Mouse (Mus musculus) kidney, adult 18-20 months (tissue): ENCODE results near the gene Anks1b.

Source experiments
- DNase-seq: peaks from one replicate; pipeline ENCODE4 v3.0.0; 2021

Gene Anks1b

DNA sequence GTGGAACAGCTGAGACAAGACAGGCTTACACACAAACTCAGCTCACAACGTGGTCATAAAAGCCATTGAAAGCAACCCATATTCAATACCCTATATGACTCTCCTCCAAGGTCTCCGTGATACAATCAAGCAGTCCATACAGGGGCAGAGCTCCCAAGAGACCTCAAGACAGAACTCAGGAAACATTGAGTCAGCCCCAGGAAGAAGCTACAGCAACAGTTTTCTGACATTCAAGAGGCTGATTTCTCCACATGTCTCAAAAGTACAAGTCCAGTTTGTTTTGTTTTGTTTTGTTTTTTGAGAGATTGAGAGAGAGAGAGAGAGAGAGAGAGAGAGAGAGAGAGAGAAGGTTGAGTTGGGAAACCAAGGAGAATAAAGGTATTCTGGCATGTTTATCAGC, 1100.8 kb downstream of the Anks1b start:
- no peak for DNase-seq

DNA sequence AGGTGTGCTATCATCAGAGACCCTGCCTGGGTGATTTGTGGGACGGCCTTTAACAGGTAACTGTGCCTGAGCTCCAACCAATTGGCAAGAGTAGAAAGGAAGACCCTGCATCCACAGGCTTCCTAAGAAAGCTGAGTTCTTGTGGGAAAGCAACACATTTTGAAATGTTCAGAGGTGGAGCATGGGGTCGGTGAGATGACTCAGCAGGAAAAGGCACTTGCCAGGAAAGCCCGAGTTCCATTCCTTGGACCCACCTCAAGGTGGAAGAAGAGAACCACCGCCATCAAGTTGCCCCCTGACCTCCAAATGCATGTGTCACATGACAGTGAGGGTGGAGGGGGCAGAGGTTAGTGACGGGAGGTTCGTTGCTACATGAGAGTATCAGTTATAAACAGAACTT, 1101.2 kb downstream of the Anks1b start:
- DNase-seq: no peak

DNA sequence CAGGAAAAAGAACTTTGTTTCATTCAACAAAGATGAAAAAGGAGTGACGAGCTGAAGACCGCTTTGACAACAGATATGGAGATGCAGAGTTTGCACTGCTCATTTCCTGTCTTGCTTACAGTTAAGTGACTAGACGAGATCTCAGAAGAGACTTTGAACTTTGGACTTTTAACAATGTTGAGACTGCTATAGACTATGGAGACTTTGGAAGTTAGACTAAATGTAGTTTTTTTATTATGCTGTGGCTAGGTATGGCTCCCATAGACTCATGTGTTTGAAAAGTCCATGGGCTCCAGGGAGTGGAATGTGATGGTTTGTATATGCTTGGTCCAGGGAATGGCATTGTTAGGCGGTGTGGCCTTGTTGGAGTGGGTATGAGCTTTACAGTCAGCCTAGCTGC, 1108.5 kb downstream of the Anks1b start:
- DNase-seq: no peak

DNA sequence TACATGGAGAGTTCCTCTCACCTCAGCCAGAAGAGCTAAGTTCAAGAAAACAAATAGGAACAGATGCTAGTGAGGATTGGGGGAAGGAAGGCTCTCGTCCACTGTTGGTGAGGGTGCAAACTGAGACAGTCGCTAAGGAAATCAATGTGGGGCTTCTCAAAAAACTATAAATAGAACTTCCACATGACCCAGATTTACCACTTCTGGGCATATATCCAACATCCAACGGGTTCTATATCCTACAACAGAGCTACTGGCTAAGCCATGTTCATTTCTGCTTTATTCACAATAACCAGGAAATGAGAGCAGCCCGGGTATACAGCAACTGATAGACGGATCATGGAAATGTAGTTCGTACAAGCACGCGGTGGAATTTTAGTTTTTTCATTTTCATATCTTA, 1109.7 kb downstream of the Anks1b start:
- DNase-seq: no peak

DNA sequence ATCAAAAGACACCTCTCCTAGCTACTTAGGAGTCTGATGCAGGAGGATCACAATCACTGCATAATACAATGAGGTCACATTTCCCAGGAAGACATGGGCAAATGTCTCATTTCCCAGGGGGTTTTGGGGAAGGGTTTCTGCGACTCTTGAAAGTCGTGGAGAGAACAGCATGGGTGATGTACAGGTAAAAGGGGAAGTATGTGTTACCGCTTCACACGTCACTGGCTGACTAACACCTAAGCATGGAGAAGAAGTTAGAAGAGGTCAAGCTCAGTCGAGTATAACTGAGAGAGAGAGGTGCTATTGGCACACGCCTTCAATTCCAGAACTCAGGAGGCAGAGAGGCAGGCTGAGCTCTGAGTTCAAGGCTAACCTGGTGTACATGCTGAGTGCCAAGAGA, 1117.0 kb downstream of the Anks1b start:
- no peak for DNase-seq

DNA sequence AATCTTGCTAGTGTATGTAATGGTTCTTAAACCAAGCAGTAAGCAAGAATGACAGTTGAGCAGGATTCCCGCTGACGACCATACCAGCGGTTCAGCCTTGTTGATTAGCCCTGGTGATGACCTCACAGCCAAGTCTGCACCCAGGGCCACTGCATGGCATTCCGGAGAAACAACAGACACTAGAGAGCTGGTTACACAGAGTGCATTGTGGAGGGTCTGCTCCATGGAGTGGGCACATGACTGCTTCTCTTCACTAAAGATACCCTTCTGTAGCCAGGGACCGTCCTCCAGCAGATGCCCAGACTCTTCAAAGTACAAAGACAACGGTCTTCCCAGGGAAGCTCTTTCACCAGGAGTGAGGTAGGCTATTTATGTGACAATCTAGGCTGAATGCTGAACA, 1118.9 kb downstream of the Anks1b start:
- no peak for DNase-seq

DNA sequence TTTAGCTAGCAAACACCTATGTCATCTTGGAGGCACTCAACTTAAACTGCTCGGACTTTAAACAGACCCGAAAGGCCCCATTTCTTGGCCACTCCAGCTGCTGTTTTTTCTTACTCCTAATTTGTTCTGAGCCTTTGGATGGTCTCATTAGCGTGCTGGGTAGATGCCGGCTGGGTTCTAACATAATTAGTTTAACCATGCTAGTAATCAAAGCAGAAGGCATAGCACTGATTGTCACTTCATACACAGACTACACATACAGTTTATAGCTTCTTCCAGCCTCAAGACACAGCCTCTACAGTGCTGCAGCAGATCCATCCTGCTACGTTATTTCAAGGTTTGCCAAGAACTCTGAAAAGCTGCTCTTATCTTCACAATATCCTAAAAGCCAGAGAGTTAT, 1120.6 kb downstream of the Anks1b start:
- DNase-seq: no peak

DNA sequence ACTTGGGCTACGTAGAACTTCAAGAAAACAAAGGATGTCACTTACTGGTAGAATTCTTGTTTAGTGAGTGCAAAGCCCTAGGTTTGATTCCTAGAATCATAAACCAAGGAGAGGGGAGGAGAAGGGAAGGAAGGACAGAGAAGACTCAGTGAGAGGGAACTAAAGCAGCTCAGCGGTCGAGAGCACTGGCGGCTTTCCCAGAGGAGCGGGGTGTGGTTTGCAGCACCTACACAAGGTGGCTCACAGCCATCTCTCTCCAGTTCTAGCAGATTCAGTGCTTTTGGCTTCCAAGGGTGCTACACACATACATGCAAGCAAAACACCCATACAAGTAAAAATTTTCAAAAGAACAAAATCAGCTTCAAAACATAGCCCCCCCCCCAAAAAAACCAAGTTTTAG, 1126.6 kb downstream of the Anks1b start:
- DNase-seq: no peak

DNA sequence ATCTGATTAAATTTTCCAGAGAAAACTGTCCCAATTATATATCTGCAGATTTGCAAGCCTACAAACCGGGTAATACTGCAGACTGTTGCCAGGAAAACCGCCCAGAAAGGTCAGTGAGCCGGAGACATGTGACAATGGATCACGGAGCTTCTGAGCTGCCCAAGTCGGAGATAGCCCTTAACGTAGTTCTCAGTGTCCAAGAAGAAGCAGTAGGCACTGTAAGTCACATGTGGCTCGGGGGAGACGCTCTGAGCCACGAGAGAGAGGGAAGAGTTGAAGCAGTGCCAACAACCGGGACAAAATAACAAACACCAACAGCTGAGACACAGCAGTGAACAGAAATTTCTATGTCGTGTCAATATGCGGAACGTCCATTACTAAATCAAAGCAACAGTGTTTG, 1128.1 kb downstream of the Anks1b start:
- no peak for DNase-seq

DNA sequence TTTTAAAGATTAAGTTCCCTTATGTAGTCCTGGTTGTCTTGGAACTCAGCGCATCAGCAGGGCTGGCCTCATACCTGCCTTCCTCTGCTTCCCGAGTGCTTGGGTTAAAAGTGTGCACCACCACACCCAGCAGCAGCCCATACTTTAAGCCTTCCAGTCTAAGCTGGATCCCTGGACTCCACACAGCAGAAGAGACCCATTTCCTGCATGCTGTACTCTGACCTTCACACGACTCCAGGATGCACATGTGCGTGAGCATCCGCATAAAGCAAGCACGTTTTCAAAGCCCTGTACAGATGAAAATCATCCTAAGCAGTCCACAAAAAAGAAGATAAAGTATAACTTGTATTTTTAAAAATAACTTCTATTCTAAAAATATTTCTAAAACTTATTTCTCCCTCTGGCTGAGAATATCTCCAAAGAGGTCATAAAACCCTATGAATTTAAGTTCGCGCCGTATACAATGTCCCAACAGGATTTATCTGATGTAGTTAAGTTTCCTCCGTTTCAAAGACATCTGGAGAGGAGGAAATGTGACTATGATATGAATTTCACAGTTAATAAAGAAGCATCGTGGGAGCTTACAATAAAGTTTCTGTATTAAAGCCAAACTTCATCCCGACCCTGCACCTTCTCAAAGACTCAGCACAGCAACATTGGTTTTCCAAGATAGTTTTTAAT, 1132.7 kb downstream of the Anks1b start:
- DNase-seq: no peak
